Mouse (Mus musculus): ENCODE measurements at regions not wholly inside any gene's neighbourhood (a gene's known extent, or its start where the extent isn't known, plus 50 kb on each side); places are given as distances from the start of the nearest gene placed in this dataset.

GRCm38 (mm10) chr8:116065871-116066270 lies 358.3 kb upstream of the Maf start:
- H3K9me3 ChIP-seq = no peaks in the 10 kb centered on the region
- no peaks in the 10 kb centered on the region for H3K4me1 ChIP-seq
- no peak overlapping the region for H3K27ac ChIP-seq
- no peak overlapping the region for H3K9ac ChIP-seq
- H3K4me2 ChIP-seq = no peak overlapping the region
- 81% methylated on average over 7 of the region's 7 CpGs for WGBS
- no peak for ATAC-seq (ENCODE audit: insufficient number of reproducible peaks, insufficient read depth, low FRiP score, low TSS enrichment, low read depth)
- no peaks in the 10 kb centered on the region for H3K36me3 ChIP-seq
- no peak overlapping the region for H3K4me3 ChIP-seq
- H3K27me3 ChIP-seq = no peaks in the 10 kb centered on the region

DNA sequence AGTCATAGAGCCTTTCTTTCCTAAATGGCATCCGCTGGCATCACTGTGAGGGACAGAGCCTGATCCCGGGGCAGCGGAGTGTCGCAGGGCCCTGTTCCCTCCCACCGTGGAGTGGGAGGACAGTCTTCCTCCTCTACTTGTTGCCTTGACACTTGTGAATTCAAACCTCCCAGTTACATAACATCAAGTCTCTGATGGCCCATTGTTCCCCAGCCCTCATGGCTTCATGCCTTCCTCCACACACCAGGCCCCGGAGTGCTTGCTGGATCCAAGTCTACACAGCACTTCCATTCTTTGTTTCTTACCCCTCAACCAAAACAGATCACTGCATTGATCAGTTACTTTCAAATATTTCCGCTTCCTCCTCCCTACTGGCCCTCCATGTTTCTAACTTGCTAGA lies 357.7 kb upstream of the Maf start:
- no peaks in the 10 kb centered on the region for H3K9me3 ChIP-seq
- H3K4me1 ChIP-seq = no peaks in the 10 kb centered on the region
- WGBS = 82% methylated on average over 7 of the region's 7 CpGs
- no peak overlapping the region for H3K9ac ChIP-seq
- no peak for ATAC-seq (ENCODE audit: insufficient number of reproducible peaks, insufficient read depth, low FRiP score, low TSS enrichment, low read depth)
- no peaks in the 10 kb centered on the region for H3K36me3 ChIP-seq
- H3K27me3 ChIP-seq = no peaks in the 10 kb centered on the region
- H3K4me2 ChIP-seq = no peak overlapping the region
- H3K4me3 ChIP-seq = no peak overlapping the region
- no peak overlapping the region for H3K27ac ChIP-seq

DNA sequence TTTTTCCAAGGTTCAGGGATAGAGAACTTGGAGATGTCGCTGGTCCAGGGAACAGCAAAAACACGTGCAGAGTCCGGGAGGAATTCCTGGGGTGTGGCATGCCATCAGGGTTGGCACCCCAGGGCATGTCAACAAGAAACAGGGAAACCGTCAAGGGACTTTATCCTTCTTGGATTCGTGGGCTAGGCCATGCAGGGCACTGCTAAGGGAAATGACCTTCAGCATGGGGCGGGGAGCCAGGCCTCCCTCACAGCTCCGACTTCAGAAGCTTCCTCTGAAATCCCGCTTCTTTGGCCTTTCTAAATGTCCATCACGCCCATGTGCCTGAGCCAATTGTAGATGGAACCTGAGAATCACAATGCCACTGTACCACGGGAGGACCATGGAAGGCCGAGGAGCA lies 357.0 kb upstream of the Maf start:
- Histone ChIP-seq H3K27me3 (no peaks in the 10 kb centered on the region), H3K4me1 (no peaks in the 10 kb centered on the region), H3K4me2 (no peak overlapping the region), H3K4me3 (no peak overlapping the region), H3K9me3 (no peaks in the 10 kb centered on the region), H3K27ac (no peak overlapping the region), H3K9ac (no peak overlapping the region), H3K36me3 (no peaks in the 10 kb centered on the region)
- WGBS = 79% methylated on average over 11 of the region's 11 CpGs
- ATAC-seq (ENCODE audit: insufficient number of reproducible peaks, insufficient read depth, low FRiP score, low TSS enrichment, low read depth) = no peak

DNA sequence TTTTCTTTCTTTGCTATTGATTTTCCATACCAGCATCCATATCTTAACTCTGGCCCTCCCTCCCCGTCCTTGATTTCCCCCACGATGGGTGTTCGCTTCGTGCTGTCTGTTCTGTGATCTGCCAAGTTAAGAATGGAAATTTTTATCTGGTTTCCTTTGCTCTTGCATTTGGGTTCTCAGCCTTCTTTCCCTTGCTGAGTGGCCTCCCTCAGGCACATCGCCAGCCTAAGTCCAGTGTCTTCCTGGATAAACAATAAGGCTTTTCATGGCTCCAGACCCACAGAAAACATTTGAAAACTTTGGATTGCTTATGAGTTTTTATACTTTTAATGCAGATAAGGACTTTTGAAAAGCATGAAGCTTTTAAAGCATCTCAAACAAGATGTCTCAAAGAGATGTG lies 355.9 kb upstream of the Maf start:
- WGBS = 77% methylated on average over 5 of the region's 5 CpGs
- H3K9ac ChIP-seq = no peak overlapping the region
- ATAC-seq (ENCODE audit: insufficient number of reproducible peaks, insufficient read depth, low FRiP score, low TSS enrichment, low read depth) = no peak

DNA sequence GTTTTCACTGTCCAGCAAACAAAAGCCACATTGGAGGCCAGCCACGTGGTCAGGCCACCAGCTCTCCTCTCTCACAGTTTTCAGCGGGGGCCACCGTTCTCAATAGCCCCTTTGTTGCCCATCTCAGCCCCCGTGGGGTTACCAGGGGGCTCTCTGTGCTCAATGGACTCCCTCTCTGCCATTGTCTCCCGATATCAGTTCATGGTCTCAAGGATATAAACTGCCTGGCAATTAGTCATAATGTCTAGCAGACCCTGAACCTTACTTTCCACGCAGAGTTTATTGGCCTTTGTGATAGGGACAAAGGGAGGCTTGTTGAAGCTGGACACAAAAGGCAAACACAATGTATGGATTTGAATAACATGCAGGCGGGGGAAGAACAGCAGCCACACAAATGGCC lies 345.9 kb upstream of the Maf start:
- Histone ChIP-seq H3K27me3 (no peaks in the 10 kb centered on the region), H3K4me3 (no peak overlapping the region), H3K9me3 (no peaks in the 10 kb centered on the region), H3K27ac (no peak overlapping the region), H3K4me2 (no peak overlapping the region), H3K36me3 (no peaks in the 10 kb centered on the region), H3K4me1 (no peaks in the 10 kb centered on the region), H3K9ac (no peak overlapping the region)
- no peak for ATAC-seq (ENCODE audit: insufficient number of reproducible peaks, insufficient read depth, low FRiP score, low TSS enrichment, low read depth)
- 16% methylated on average over 7 of the region's 7 CpGs for WGBS

More for the DNA sequence above, 355.9 kb upstream of the Maf start:
- Histone ChIP-seq H3K4me2 (no peak overlapping the region), H3K36me3 (no peaks in the 10 kb centered on the region), H3K27me3 (no peaks in the 10 kb centered on the region), H3K9me3 (no peaks in the 10 kb centered on the region), H3K27ac (no peak overlapping the region), H3K4me1 (no peaks in the 10 kb centered on the region), H3K4me3 (no peak overlapping the region)

DNA sequence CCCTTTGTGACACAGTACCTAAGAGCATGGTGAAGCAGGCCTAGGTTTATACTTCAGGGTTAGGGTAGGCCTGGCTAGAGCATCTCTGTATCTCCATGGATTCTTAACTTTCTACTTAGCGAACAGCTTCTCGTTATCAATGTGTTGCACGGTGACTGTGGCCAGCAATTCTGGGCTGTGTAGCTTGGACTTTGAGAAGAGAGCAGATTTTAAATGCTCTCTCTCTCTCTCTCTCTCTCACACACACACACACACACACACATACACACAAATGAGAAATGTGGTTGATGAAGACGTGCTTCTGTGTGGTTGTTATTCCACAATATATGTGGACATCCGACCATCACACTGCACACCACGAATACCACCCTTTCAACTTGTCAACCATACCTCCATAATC lies 345.4 kb upstream of the Maf start:
- ATAC-seq (ENCODE audit: insufficient number of reproducible peaks, insufficient read depth, low FRiP score, low TSS enrichment, low read depth) = no peak
- no peak overlapping the region for H3K4me2 ChIP-seq
- no peaks in the 10 kb centered on the region for H3K4me1 ChIP-seq
- no peak overlapping the region for H3K4me3 ChIP-seq
- no peaks in the 10 kb centered on the region for H3K9me3 ChIP-seq
- no peaks in the 10 kb centered on the region for H3K36me3 ChIP-seq
- no peak overlapping the region for H3K9ac ChIP-seq
- no peak overlapping the region for H3K27ac ChIP-seq
- no peaks in the 10 kb centered on the region for H3K27me3 ChIP-seq
- WGBS = 74% methylated on average over 6 of the region's 6 CpGs

- no peak overlapping the region for H3K9ac ChIP-seq
- 76% methylated on average over 10 of the region's 10 CpGs for WGBS
- no peak overlapping the region for H3K4me3 ChIP-seq
- peaks cover 3% of the 10 kb centered on the region; the same call in 1 of the 2 replicates for H3K4me1 ChIP-seq
- no peak overlapping the region for H3K27ac ChIP-seq
- no peak for ATAC-seq (ENCODE audit: insufficient number of reproducible peaks, insufficient read depth, low FRiP score, low TSS enrichment, low read depth)
- no peaks in the 10 kb centered on the region for H3K27me3 ChIP-seq
- no peak overlapping the region for H3K4me2 ChIP-seq
- no peaks in the 10 kb centered on the region for H3K36me3 ChIP-seq
- no peaks in the 10 kb centered on the region for H3K9me3 ChIP-seq
Observed at GRCm38 (mm10) chr8:116048480-116048879, 340.9 kb upstream of the Maf start.

- WGBS = 63% methylated on average over 3 of the region's 3 CpGs
- Histone ChIP-seq H3K27ac (no peak overlapping the region), H3K9me3 (no peaks in the 10 kb centered on the region), H3K27me3 (no peaks in the 10 kb centered on the region), H3K4me1 (peaks cover 3% of the 10 kb centered on the region; the same call in 1 of the 2 replicates), H3K4me2 (no peak overlapping the region), H3K36me3 (no peaks in the 10 kb centered on the region), H3K9ac (no peak overlapping the region), H3K4me3 (no peak overlapping the region)
- ATAC-seq (ENCODE audit: insufficient number of reproducible peaks, insufficient read depth, low FRiP score, low TSS enrichment, low read depth) = no peak
Observed at GRCm38 (mm10) chr8:116046859-116047258, 339.3 kb upstream of the Maf start.

DNA sequence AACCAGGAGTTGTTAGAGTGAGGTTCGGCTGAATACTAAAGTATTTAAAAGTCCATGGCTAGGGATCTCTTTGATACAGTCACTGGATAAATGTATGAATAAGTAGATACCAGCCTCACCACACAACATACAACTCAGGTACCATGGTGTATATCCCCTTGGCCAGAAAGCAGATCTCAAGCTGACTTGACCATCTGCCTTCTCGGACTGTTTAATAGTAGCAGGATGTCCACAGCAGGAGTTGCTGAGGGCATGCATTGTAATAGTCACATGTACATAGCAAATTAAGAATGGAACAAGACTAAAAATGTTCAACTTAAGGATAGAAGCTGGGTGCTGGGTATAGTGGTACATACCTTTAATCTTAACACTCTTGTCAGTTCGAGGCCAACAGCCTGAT lies 337.9 kb upstream of the Maf start:
- H3K27me3 ChIP-seq = no peaks in the 10 kb centered on the region
- H3K9ac ChIP-seq = no peak overlapping the region
- peaks cover 3% of the 10 kb centered on the region; the same call in 1 of the 2 replicates for H3K4me1 ChIP-seq
- H3K4me2 ChIP-seq = no peak overlapping the region
- no peaks in the 10 kb centered on the region for H3K36me3 ChIP-seq
- H3K27ac ChIP-seq = no peak overlapping the region
- no peak overlapping the region for H3K4me3 ChIP-seq
- ATAC-seq (ENCODE audit: insufficient number of reproducible peaks, insufficient read depth, low FRiP score, low TSS enrichment, low read depth) = no peak
- H3K9me3 ChIP-seq = no peaks in the 10 kb centered on the region
- WGBS = 88% methylated on average over 3 of the region's 3 CpGs

- no peak overlapping the region for H3K4me2 ChIP-seq
- H3K27ac ChIP-seq = no peak overlapping the region
- no peak overlapping the region for H3K4me3 ChIP-seq
- H3K27me3 ChIP-seq = no peaks in the 10 kb centered on the region
- H3K9ac ChIP-seq = no peak overlapping the region
- ATAC-seq (ENCODE audit: insufficient number of reproducible peaks, insufficient read depth, low FRiP score, low TSS enrichment, low read depth) = no peak
- WGBS = 94% methylated on average over 4 of the region's 4 CpGs
- peaks cover 3% of the 10 kb centered on the region; the same call in 1 of the 2 replicates for H3K4me1 ChIP-seq
- H3K9me3 ChIP-seq = no peaks in the 10 kb centered on the region
- no peaks in the 10 kb centered on the region for H3K36me3 ChIP-seq
Observed at GRCm38 (mm10) chr8:116043381-116043780, 335.8 kb upstream of the Maf start.

GRCm38 (mm10) chr8:116030966-116031365 lies 323.4 kb upstream of the Maf start:
- no peak overlapping the region for H3K4me2 ChIP-seq
- no peaks in the 10 kb centered on the region; the same call in 1 of the 2 replicates for H3K27me3 ChIP-seq
- no peak for ATAC-seq (ENCODE audit: insufficient number of reproducible peaks, insufficient read depth, low FRiP score, low TSS enrichment, low read depth)
- no peaks in the 10 kb centered on the region for H3K4me1 ChIP-seq
- no peak overlapping the region for H3K27ac ChIP-seq
- H3K9ac ChIP-seq = no peak overlapping the region
- H3K36me3 ChIP-seq = no peaks in the 10 kb centered on the region
- no peak overlapping the region for H3K4me3 ChIP-seq
- 91% methylated on average over 10 of the region's 10 CpGs for WGBS
- no peaks in the 10 kb centered on the region for H3K9me3 ChIP-seq

DNA sequence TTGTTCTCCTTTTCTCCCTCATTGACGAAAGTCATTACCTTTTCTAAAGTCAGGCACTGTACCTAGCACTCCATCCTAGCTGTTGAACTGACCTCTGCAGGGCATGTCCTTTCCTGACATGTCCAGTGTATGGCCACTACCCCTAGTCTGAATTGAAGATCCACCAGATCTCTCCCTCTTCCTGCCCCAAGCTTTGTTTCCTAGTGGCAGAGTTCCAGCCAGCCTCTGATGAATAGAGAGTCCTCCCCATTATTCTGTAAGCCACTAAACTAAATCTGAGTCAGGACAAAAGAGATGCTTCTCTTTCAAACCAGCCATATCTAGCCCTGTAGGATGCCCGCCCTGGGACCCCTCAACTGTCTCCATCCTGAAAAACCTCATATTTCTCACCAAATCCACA lies 317.7 kb upstream of the Maf start:
- no peak overlapping the region for H3K27ac ChIP-seq
- H3K9me3 ChIP-seq = no peaks in the 10 kb centered on the region
- H3K9ac ChIP-seq = no peak overlapping the region
- WGBS = 89% methylated on average over 2 of the region's 2 CpGs
- peaks cover 3% of the 10 kb centered on the region; the same call in 1 of the 2 replicates for H3K27me3 ChIP-seq
- no peak overlapping the region for H3K4me3 ChIP-seq
- no peak for ATAC-seq (ENCODE audit: insufficient number of reproducible peaks, insufficient read depth, low FRiP score, low TSS enrichment, low read depth)
- H3K4me1 ChIP-seq = no peaks in the 10 kb centered on the region
- no peaks in the 10 kb centered on the region for H3K36me3 ChIP-seq
- no peak overlapping the region for H3K4me2 ChIP-seq

- Histone ChIP-seq H3K27ac (no peak overlapping the region), H3K4me1 (no peaks in the 10 kb centered on the region), H3K9ac (no peak overlapping the region), H3K9me3 (no peaks in the 10 kb centered on the region), H3K36me3 (no peaks in the 10 kb centered on the region), H3K27me3 (peaks cover 3% of the 10 kb centered on the region; the same call in 1 of the 2 replicates), H3K4me2 (no peak overlapping the region), H3K4me3 (no peak overlapping the region)
- ATAC-seq (ENCODE audit: insufficient number of reproducible peaks, insufficient read depth, low FRiP score, low TSS enrichment, low read depth) = no peak
- 78% methylated on average over 4 of the region's 4 CpGs for WGBS
Observed at GRCm38 (mm10) chr8:116024811-116025210, 317.2 kb upstream of the Maf start.
